Mouse (Mus musculus) monocyte, adult 2 months (primary cell): Measurements from ENCODE around the gene Olfr1221.
"Not testable (repeated sequence)": the region's sequence is repeated elsewhere in the genome, so short reads cannot be mapped to it uniquely, and the experiment has no call there.

Experiments
- DNase-seq, 2 experiments: peaks; one replicate each; pipeline ENCODE4 v3.0.0; 2022; ENCODE audit warnings: low spot score in 2 of 2, low read depth in 1 of 2

The Olfr1221 gene

DNA sequence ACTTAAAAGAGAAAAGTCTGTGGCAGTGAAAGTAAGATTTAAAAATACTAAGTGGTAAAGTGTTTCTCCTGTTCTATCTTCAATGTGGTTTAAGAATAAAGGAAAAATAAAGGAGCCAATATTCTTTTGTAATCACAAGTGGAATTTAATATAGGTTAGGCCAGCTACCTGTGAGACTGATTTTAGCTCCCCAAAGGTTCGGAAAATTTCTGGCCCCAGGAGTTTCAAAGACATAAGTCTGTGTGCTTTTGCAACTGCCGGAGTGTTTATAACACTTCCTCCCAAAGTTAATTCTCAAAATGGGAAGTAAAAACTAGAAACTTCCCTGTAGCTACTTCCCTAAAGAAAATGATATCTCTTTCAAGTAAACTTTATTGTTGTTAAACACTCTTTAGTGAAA, at the start of gene Olfr1221:
Gene Olfr1221, minus strand, starts transcription at position 101 of the 400 bp plus-strand sequence.
- no peak for DNase-seq

DNA sequence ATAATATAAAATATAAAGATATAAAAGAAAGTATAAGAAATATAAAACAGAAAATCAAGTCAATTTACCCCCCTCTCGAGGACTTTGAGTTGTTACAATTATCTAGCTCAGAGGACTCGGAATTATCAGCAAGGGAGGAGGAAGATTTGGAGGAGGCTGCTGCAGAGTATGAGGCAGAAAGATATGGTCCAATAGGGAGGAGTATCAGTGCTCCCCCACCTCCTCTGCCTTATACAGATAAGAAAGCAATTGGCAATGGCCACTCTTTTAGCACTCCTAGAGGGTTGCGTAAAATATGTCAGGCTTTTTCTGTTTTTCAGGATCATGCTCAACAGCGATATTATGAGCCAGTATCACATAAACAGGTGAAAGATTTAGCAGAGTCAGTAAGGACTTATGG, 47.6 kb upstream of the Olfr1221 start:
- DNase-seq, result not testable (repeated sequence)

DNA sequence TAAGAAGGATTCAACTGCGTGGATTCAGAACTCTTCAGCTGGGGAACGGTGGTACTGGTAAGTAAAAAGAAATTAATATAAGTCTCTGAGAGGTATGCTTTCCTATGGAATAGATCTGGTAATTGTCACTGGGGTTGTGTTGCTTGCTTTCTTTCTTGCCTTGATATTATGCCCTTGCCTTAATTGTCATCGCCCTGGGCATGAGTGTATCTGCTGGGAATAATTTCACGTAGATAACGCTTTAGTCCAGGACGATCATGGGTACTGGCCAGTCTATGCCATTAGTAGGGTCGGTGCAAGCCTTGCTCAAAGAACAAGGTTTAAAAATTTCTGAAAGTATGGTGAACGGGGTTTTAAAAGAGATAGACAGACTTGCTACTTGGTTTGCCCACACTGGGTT, 46.9 kb upstream of the Olfr1221 start, which contains the start of gene Olfr1224-ps1:
Gene Olfr1224-ps1, minus strand, starts transcription at position 101 of the 400 bp plus-strand sequence.
- not testable (repeated sequence) for DNase-seq

DNA sequence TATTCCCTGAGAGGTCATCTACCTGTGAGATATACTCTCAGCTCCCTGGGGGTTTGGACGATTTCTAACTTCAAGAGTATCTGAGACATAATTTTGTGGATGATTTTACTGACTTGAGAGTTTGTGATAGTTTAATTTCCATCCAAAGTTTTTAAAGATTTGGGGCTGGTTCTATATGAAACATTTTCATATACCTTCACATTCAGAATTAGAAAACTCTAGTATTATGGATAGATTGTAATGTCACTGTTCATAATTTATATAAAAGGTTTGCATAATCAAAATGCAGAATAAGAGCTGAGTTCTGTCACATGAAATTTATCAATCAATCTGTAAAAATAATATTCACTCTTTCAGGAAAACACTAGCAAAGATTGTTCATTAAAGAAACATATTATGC, 34.4 kb upstream of the Olfr1221 start, which contains the start of gene Olfr1223:
Gene Olfr1223, minus strand, starts transcription at position 101 of the 400 bp plus-strand sequence.
- DNase-seq, result no peak

GRCm38 (mm10) chr2:89132954-89133353, 15.9 kb upstream of the Olfr1221 start, which contains the start of gene Olfr1222:
Gene Olfr1222 (minus strand): TSS chr2:89133054.
- DNase-seq, result no peak

- DNase-seq, result no peak
Observed at GRCm38 (mm10) chr2:89106735-89107134, 10.3 kb downstream of the Olfr1221 start, which contains the start of gene Olfr1220. Gene Olfr1220 (minus strand): TSS chr2:89106835.

DNA sequence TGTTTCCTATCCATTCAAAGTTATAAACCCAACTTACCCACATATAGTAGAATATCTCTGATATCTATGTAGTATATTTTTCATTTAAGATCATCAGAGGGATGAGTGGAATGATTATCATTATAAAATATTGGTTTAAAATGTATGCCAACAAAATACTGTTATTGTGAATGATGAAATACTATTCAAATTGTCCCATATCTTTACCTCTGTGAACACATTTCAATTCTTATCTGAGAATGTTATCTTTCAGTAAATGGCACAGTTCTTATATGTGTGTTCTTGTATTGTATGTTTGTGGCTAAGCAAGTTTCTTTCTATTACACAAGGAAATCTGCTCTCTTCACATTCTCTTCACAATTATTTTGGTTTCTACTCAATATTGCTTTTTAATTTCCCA, 11.4 kb downstream of the Olfr1221 start:
- no peak for DNase-seq

- no peak for DNase-seq
Observed at GRCm38 (mm10) chr2:89093848-89094247, 23.2 kb downstream of the Olfr1221 start.

DNA sequence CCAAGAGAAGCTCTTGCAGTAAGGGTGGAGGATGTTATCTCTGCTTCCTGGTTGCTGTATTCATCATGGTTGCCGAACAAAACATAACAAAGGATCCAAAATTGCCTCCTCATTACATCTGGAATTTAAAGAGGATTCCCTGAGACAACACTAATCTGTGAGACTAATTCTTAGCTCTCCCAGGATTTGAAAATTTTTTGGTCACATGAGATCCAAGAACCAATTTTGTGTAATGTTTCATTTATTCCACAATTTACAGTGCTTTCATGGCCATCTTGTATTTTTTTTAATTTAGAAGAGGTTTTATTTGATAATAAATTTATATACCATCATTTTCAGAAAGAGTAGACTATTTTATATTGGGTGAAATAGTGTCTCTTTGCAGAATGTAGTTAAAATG, 33.7 kb downstream of the Olfr1221 start, which contains the start of gene Olfr1219:
Gene Olfr1219, minus strand, starts transcription at position 101 of the 400 bp plus-strand sequence.
- DNase-seq, result no peak

- DNase-seq, result no peak
Observed at GRCm38 (mm10) chr2:89081487-89081886, 35.6 kb downstream of the Olfr1221 start.

- DNase-seq, result no peak
Observed at GRCm38 (mm10) chr2:89061087-89061486, 56.0 kb downstream of the Olfr1221 start, which contains the start of gene Olfr1218. Gene Olfr1218 (minus strand): TSS chr2:89061187.
